Comparison of ENCODE assay signal across 17 mouse cellular contexts in genomic region chr15:8686846-8687245, GRCm38 (mm10). TPM values are rescaled to one million over a fixed set of nuclear protein-coding genes. Genes with fewer than 3 reads are reported as not detected.
A peak's percentile ranks its signal among the peaks of the same experiment; 100 is the strongest.
DNase-seq lines count a peak whose midpoint lies in the region.
"Had no signal": no experiment of that assay in that cellular context is flagged by ENCODE, and none has a peak within 500 bp of the region (broad histone marks: within the 10 kb centered on the region; RNA-seq: fewer than 3 reads in every experiment).

No protein-coding gene starts in this region.

- H3K36me3 ChIP-seq in heart, embryonic 10.5 days = no peaks in the 10 kb centered on the region
- H3K36me3 ChIP-seq: hindbrain, embryonic 12.5 days had no signal

- H3K4me1 ChIP-seq in heart, embryonic 10.5 days = peaks cover 25% of the 10 kb centered on the region

- no peaks in the 10 kb centered on the region for H3K9me3 ChIP-seq in heart, embryonic 10.5 days
- H3K9me3 ChIP-seq: forebrain, embryonic 10.5 days; heart, embryonic 13.5 days; hindbrain, embryonic 12.5 days had no signal

- no peak for DNase-seq in heart, embryonic 10.5 days (ENCODE audit: low spot score)
- DNase-seq in heart, adult 9 months (ENCODE audit: low spot score in 2 of 2) = no peak
- DNase-seq in 3T3-L1 (ENCODE audit: low read depth, low spot score) = peak; percentile 39
- peak; percentile 29 for DNase-seq in NIH3T3 (ENCODE audit: low read depth)
- peak; percentile 91 for DNase-seq in fat pad, adult 2 months (ENCODE audit: extremely low read depth, low read depth, low spot score)
- no peak for DNase-seq in lung, postnatal 14 days
- no peak for DNase-seq in yolk sac, embryonic 10.5 days (ENCODE audit: low spot score)
- DNase-seq: adrenal gland, postnatal 14 days; cerebellum, adult 2 months; cerebellum, postnatal 10 days; gastrocnemius, postnatal 10 days; heart, adult 2 months; heart, postnatal 4 days had no signal

- WGBS in heart, embryonic 10.5 days = 46% methylated on average over 4 of the region's 4 CpGs

- H3K27ac ChIP-seq in heart, embryonic 10.5 days = peak overlapping the region; percentile 12
- H3K27ac ChIP-seq: forebrain, embryonic 10.5 days; heart, adult 2 months; heart, embryonic 13.5 days; hindbrain, embryonic 12.5 days had no signal

- no peaks in the 10 kb centered on the region for H3K27me3 ChIP-seq in heart, embryonic 10.5 days (ENCODE audit: insufficient read depth, poor library complexity, severe bottlenecking)
- H3K27me3 ChIP-seq: heart, embryonic 13.5 days; hindbrain, embryonic 12.5 days; Patski had no signal

- no peak overlapping the region for H3K4me3 ChIP-seq in heart, embryonic 10.5 days
- H3K4me3 ChIP-seq: forebrain, embryonic 10.5 days; heart, adult 2 months; heart, embryonic 13.5 days; hindbrain, embryonic 12.5 days had no signal

RNA-seq across cellular contexts. Expression of gene Slc1a3, which starts 23.7 kb away (rescaled TPM):
- polyA plus RNA-seq in heart, embryonic 10.5 days (2016; fragmentation: Nextera tagmentation; extraction: Ambion mirVana) = 26.2 and 33.4 TPM in 2 replicates

Comparison
In these comparisons a context has a peak if more than half of its experiments do, and no peak if none do; other contexts are left out.
1. DNase-seq: peak in 3T3-L1 (single experiment), NIH3T3 (single experiment) and fat pad, adult 2 months (single experiment); none in heart, embryonic 10.5 days (single experiment), heart, adult 9 months (0 of 2), lung, postnatal 14 days (single experiment) and yolk sac, embryonic 10.5 days (single experiment).